Mouse (Mus musculus): ENCODE data around the gene Specc1l. TPM values are rescaled to one million over a fixed set of nuclear protein-coding genes. Genes with fewer than 3 reads are reported as not detected.
"Not testable (repeated sequence)": the region's sequence is repeated elsewhere in the genome, so short reads cannot be mapped to it uniquely, and the experiment has no call there.

Gene Specc1l
- polyA plus RNA-seq, 1 experiment from 2014 or later, result 50.5 TPM

DNA sequence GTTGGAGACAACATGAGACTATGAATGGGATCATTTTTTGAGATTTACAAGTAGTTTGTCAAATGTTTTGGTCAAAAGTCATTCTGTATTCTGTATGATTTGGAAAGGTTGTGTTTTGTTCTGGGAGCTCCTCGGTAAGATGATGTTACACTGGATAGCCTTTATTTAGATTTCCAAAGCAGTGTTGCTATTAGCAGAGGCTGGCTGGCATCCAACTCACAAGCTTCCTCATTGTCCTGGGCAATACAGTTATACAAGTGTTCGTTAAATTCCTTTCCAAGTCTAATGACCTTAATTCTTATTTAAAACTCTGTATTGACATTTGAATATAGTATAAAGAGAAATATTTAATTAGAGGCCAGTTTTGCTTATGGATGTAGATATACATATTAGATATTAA lies 133.4 kb downstream of the Specc1l start:
- H3K27me3 ChIP-seq, result no peaks in the 10 kb centered on the region
- ATAC-seq (ENCODE audit: low FRiP score), result no peak
- H3K4me2 ChIP-seq, result no peak overlapping the region
- H3K4me3 ChIP-seq (replicated peaks), result no peak overlapping the region
- no peak overlapping the region for H3K9ac ChIP-seq
- H3K36me3 ChIP-seq (replicated peaks), result no peaks in the 10 kb centered on the region
- 0 out of 2 replicates have a peak, but pooled peaks cover 4% of the 10 kb centered on the region for H3K9me3 ChIP-seq
- H3K4me1 ChIP-seq, result no peaks in the 10 kb centered on the region
- no peak overlapping the region for H3K27ac ChIP-seq
- 55% methylated on average over 2 of the region's 2 CpGs for WGBS

DNA sequence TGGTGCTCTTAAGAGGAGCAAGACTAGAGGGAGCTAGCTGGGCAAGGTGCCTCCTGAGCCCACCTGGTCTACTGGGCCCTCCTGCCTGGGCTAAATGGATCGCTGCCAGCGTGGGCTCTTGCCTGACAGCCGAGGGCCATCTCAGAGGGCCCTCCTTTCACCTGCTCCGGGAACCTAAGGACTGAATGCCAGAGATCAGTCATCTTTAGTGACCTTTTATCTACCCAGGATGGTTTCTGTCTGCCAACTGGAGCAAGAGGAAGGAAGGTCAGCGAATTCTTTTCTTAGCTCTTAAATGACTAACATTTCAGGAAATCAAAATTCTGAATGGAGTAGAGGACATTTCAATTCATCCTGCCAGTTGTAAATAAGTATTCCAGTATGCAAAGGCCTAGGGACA lies 138.7 kb downstream of the Specc1l start:
- no peaks in the 10 kb centered on the region for H3K36me3 ChIP-seq (replicated peaks)
- no peak overlapping the region for H3K27ac ChIP-seq
- H3K4me1 ChIP-seq, result no peaks in the 10 kb centered on the region
- no peaks in the 10 kb centered on the region for H3K27me3 ChIP-seq
- 0 out of 2 replicates have a peak, but pooled peaks cover 4% of the 10 kb centered on the region for H3K9me3 ChIP-seq
- no peak overlapping the region for H3K4me3 ChIP-seq (replicated peaks)
- H3K9ac ChIP-seq, result no peak overlapping the region
- ATAC-seq (ENCODE audit: low FRiP score), result no peak
- WGBS, result 88% methylated on average over 5 of the region's 5 CpGs
- no peak overlapping the region for H3K4me2 ChIP-seq

DNA sequence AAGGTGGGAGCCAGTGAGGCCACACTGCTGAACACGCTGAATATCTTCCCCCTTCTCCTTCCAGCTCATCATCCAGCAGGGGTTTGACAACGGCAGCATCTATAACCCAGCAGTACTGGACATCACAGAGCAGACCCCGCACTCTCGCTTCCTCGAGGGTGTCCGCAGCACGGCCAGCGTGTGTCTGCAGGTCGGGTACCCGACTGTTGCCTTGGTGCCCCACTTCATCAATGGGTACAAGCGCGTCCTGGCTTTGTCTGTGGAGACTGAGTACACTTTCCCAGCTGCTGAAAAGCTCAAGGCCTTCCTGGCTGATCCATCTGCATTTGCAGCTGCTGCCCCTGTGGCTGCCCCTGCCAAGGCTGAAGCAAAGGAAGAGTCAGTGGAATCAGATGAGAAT lies 140.7 kb downstream of the Specc1l start:
- Histone ChIP-seq H3K9me3 (no peaks in the 10 kb centered on the region), H3K27me3 (no peaks in the 10 kb centered on the region), H3K4me1 (no peaks in the 10 kb centered on the region), H3K4me2 (no peak overlapping the region), H3K4me3 (replicated peaks) (no peak overlapping the region), H3K27ac (no peak overlapping the region), H3K9ac (no peak overlapping the region), H3K36me3 (replicated peaks) (no peaks in the 10 kb centered on the region)
- no peak for ATAC-seq (ENCODE audit: low FRiP score)
- WGBS, result 92% methylated on average over 12 of the region's 12 CpGs

DNA sequence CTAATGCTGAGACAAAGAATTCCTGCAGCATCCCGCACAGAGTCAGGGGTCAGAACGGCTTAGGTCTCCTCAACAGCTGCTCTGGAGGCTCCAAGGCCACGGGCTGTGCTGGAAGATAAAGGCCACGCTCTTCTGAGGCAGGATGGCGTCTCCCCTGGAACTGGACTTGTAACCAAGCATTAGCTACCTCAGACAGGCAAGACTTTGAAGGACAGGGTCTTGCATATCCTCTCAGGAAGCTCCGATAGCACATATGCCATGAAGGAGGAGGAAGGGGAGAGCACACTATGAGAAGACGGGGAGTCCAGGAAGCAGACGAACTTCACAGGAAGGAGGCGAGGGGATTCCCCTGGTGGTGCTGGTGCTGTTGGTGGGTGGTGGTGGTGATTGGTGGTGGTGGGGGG lies 142.0 kb downstream of the Specc1l start:
- not testable (repeated sequence) for H3K36me3 ChIP-seq (replicated peaks); H3K27ac ChIP-seq; H3K9me3 ChIP-seq; H3K27me3 ChIP-seq; H3K9ac ChIP-seq; H3K4me3 ChIP-seq (replicated peaks); H3K4me1 ChIP-seq; H3K4me2 ChIP-seq; ATAC-seq (ENCODE audit: low FRiP score)
- WGBS, result 74% methylated on average over 9 of the region's 9 CpGs

DNA sequence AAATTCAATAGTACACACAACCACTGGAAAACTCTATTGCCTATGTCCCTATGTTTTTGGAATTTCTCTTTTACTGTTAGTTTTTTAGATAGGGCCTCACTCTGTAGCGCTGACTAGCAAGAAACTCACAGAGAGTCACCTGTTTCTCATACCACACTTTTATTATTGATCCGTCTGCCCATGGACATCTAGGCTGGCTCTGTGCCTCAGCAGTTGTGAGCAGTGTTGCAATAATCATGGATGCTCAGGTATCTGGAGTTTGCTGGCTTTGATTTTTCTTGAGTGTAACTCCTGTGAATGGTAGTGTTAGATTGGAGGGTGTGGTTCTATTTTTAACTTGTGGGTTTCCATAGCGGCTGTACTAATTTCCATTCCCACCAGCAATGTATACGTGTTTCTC lies 143.5 kb downstream of the Specc1l start:
- no peak overlapping the region for H3K4me3 ChIP-seq (replicated peaks)
- 80% methylated on average over 4 of the region's 4 CpGs for WGBS

More for the DNA sequence above, 143.5 kb downstream of the Specc1l start:
- H3K36me3 ChIP-seq (replicated peaks), result no peaks in the 10 kb centered on the region
- no peaks in the 10 kb centered on the region for H3K9me3 ChIP-seq
- no peak overlapping the region for H3K27ac ChIP-seq
- no peak for ATAC-seq (ENCODE audit: low FRiP score)
- no peak overlapping the region for H3K9ac ChIP-seq
- no peaks in the 10 kb centered on the region for H3K27me3 ChIP-seq
- no peaks in the 10 kb centered on the region for H3K4me1 ChIP-seq
- H3K4me2 ChIP-seq, result no peak overlapping the region

Other genes with a start within 250 kb of the Specc1l start
- 14.0 and 18.5 TPM in 2 replicates for gene Gnaz, start 244.9 kb upstream of the Specc1l start, polyA plus RNA-seq (2016; fragmentation: Nextera tagmentation; extraction: Ambion mirVana)
- gene Rsph14, start 179.5 kb upstream of the Specc1l start, polyA plus RNA-seq (2016; fragmentation: Nextera tagmentation; extraction: Ambion mirVana), result 0.72 TPM in 1 of 2 replicates, not detected in the other
- gene Rab36, start 175.0 kb upstream of the Specc1l start, polyA plus RNA-seq (2016; fragmentation: Nextera tagmentation; extraction: Ambion mirVana), result 12.2 and 13.5 TPM in 2 replicates
- gene Bcr, start 151.5 kb upstream of the Specc1l start, polyA plus RNA-seq (2016; fragmentation: Nextera tagmentation; extraction: Ambion mirVana), result 11.5 TPM in 2 replicates
- gene Adora2a, start 104.8 kb downstream of the Specc1l start, polyA plus RNA-seq (2016; fragmentation: Nextera tagmentation; extraction: Ambion mirVana), result 3.2 and 3.6 TPM in 2 replicates
- not detected in 2 replicates for gene Upb1, start 189.0 kb downstream of the Specc1l start, polyA plus RNA-seq (2016; fragmentation: Nextera tagmentation; extraction: Ambion mirVana)

Data from forebrain, embryonic 12.5 days (tissue).